Mouse (Mus musculus) cerebellum, adult 2 months (tissue): ENCODE results near the gene Mbnl1.

Experiments
- CTCF ChIP-seq: fragments of 200-500 bp; IDR thresholded peaks from 2 replicates; pipeline ENCODE4 v1.5.1; 2011; ENCODE audit warnings: low read depth, mild to moderate bottlenecking, control low read depth, low read length, moderate library complexity, borderline replicate concordance; ENCODE audit not compliant: insufficient read depth
- POLR2A ChIP-seq: fragments of 200-500 bp; IDR thresholded peaks from 2 replicates; pipeline ENCODE4 v1.6.1; 2011; ENCODE audit warnings: low read length, control low read depth, borderline replicate concordance; ENCODE audit not compliant: insufficient read depth

DNA sequence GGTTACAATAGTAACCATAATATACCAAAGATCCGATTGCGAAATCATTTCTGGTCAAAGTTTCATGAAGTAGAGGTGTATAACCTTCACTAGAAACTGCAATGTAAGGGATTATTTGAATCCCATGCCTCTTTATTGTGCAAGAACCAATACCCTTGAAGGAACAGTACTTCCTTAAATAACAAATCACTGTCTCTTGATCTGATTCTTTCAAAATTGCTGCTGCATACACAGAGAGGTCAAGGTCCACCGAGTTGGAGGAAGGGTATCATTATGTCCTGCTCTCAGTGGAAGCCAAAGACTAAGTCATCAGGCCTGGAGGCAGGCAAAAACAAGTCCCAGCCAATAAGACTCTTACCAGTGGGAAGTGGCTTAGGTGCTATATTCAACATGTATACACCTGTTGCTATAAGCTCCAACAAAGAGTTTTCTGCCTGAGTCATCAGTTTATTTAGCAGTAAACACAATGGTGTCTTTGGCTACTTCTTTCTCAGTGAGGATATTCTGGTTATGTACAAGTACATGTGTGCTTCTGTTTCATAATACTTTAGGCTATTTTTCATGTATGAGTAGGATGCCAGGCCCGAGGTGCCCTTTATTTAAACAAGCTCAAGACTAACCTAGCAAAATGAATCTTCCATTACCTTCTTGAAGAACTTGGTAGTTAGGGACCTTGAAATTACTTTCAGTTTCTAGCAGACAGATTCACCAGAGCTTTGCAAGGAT, 13.5 kb downstream of the Mbnl1 start:
- TF ChIP-seq CTCF (no peak), POLR2A (no peak)
